Mouse (Mus musculus) megakaryocyte progenitor cell, adult 5-6 weeks (primary cell): ENCODE results near the gene Tmem239. TPM values are rescaled to one million over a fixed set of nuclear protein-coding genes. Genes with fewer than 3 reads are reported as not detected.
A peak's percentile ranks its signal among the peaks of the same experiment; 100 is the strongest.
"Not testable (repeated sequence)": the region's sequence is repeated elsewhere in the genome, so short reads cannot be mapped to it uniquely, and the experiment has no call there.

Experiments
- ATAC-seq: replicated peaks from 2 replicates; pipeline ENCODE4 v1.8.0; 2016; ENCODE audit warnings: mild to moderate bottlenecking, moderate TSS enrichment, inconsistent platforms; ENCODE audit not compliant: poor library complexity
- total RNA-seq, 2 experiments: library from RNA; stranded (forward) in 1 of 2; stranded (reverse) in 1 of 2; fragments of 157-497, 149-512 nt in 1 of 2; fragments of 200-1000 nt in 1 of 2; gene quantifications; 2 replicates each; pipeline versions ENCODE4 v1.2.3 to v1.2.4; 2015 to 2017

Tmem239 gene
- total RNA-seq (2015) = not detected in 2 replicates
- total RNA-seq (2017) = not detected in 2 replicates

- ATAC-seq = no peak
These were observed at the start of gene Tmem239 for GRCm38 (mm10) chr2:130406178-130406577. Gene Tmem239, plus strand, starts transcription at chr2:130406478.

- ATAC-seq = no peak
These were observed 48.7 kb upstream of the Tmem239 start for GRCm38 (mm10) chr2:130357551-130357950.

GRCm38 (mm10) chr2:130358852-130359251, 47.4 kb upstream of the Tmem239 start:
- no peak for ATAC-seq

GRCm38 (mm10) chr2:130362511-130363026, 43.7 kb upstream of the Tmem239 start:
- ATAC-seq = peak; percentile 79

GRCm38 (mm10) chr2:130365211-130366094, 40.8 kb upstream of the Tmem239 start:
- ATAC-seq = peak; percentile 33

- ATAC-seq = no peak
These were observed 38.9 kb upstream of the Tmem239 start for GRCm38 (mm10) chr2:130367386-130367785.

- ATAC-seq = not testable (repeated sequence)
These were observed 33.3 kb upstream of the Tmem239 start for GRCm38 (mm10) chr2:130373026-130373425.

GRCm38 (mm10) chr2:130374951-130375350, 31.3 kb upstream of the Tmem239 start:
- peak; percentile 29; the same call in 1 of the 2 replicates for ATAC-seq

- ATAC-seq = no peak
These were observed 23.1 kb upstream of the Tmem239 start for GRCm38 (mm10) chr2:130383205-130383604.

- no peak for ATAC-seq
These were observed 22.4 kb upstream of the Tmem239 start for GRCm38 (mm10) chr2:130383895-130384294.

GRCm38 (mm10) chr2:130386212-130386611, 20.1 kb upstream of the Tmem239 start:
- no peak for ATAC-seq

- ATAC-seq = peak; percentile 89
These were observed 17.5 kb upstream of the Tmem239 start for GRCm38 (mm10) chr2:130388796-130389195.

- no peak for ATAC-seq
These were observed 15.2 kb upstream of the Tmem239 start for GRCm38 (mm10) chr2:130390993-130391625.

GRCm38 (mm10) chr2:130392836-130393235, 13.4 kb upstream of the Tmem239 start:
- no peak for ATAC-seq

- ATAC-seq = no peak
These were observed 10.6 kb upstream of the Tmem239 start for GRCm38 (mm10) chr2:130395696-130396095.

- ATAC-seq = peak; percentile 56
These were observed 8.9 kb upstream of the Tmem239 start, which contains the start of gene Cpxm1 for GRCm38 (mm10) chr2:130397186-130397985. Gene Cpxm1, minus strand, starts transcription at chr2:130397574.

- ATAC-seq = peak; percentile 62
These were observed 8.2 kb upstream of the Tmem239 start for GRCm38 (mm10) chr2:130398091-130398490.

- ATAC-seq = no peak
These were observed 6.2 kb upstream of the Tmem239 start for GRCm38 (mm10) chr2:130400046-130400445.

- no peak for ATAC-seq
These were observed 4.4 kb upstream of the Tmem239 start for GRCm38 (mm10) chr2:130401891-130402290.

GRCm38 (mm10) chr2:130404939-130405338, 1.3 kb upstream of the Tmem239 start, which contains the start of the genes Gm28372 and 1700020A23Rik:
Gene Gm28372, plus strand, starts transcription at chr2:130405239.
Gene 1700020A23Rik, plus strand, starts transcription at chr2:130405259.
- ATAC-seq = no peak

- ATAC-seq = no peak
These were observed 1.9 kb downstream of the Tmem239 start for GRCm38 (mm10) chr2:130408194-130408593.
